Mouse (Mus musculus) urinary bladder, adult 18-20 months (tissue): Measurements from ENCODE around the gene Dip2c.
A peak's percentile ranks its signal among the peaks of the same experiment; 100 is the strongest.

Experiments
- DNase-seq, 2 experiments: peaks; one replicate each; pipeline ENCODE4 v3.0.0; 2022; ENCODE audit warnings: low spot score in 2 of 2, mixed read lengths in 2 of 2

The Dip2c gene

DNA sequence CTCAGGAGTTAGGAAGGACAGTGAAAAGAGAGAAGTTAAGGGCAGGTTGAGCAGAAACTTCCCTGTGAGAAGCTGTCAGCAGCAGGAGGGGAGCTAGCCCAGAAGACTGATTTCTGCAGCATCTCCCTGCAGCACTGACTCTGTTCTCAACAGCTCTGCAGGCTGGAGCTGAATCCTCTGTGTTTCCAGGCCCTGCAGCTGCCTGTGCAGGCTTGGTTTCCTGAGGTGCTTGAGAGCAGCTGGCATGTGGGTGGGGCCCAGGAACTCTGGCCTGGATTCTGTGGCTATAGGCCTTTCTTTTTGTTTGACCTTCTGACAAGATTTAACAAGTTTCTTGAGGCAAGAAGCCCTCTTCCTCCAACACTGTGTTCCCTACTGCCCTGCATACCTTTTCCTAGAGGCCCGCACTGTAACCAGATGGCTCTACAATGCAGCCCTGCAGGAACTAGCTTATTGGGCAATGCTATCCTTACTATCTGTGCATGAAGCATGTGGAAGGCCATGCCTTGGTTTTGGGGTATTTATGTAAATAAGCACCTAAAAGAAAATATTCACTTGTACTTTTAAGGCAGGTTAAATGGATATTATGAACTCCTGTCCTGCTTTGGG, 53.1 kb downstream of the Dip2c start:
- peak; percentile 28 to 62 for DNase-seq

DNA sequence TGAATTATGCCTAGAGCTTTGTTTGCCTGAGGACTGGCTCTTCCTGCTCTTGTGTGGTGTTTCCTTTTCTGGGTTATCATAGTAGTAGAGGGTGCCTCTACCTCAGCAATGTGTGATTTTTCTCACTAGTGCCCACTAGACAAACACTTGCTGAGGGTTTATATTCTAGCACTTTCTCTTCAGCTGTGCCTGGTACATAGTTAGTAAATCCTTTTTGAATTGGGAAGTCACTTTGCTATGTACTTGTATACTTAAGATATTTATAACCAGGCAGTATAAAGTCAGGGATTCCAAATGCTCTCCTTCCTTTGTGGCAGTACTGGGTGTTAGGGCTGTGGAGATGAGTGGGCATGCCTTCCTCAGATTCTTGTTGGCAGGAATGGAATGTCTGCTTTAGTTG, 56.9 kb downstream of the Dip2c start:
- DNase-seq: no peak

DNA sequence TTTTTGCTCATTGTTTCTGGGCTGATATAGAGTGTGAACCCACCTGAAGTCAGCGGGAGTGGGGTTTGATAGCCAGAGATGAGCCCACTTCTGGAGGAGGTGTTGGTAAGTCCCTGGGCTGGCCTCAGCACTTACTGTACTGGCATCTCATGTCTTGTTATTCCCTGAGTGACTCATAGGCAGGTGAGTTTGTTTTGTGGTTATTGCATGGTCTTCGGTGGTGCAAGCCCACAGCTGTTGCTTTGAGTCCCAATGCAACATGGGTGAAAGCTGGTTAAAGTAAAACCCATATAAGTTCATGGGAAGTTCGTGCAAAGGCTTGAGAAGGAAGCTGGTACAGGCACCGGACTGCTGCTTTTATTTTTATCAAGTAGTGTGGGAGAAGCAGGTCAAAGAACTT, 64.0 kb downstream of the Dip2c start:
- DNase-seq: no peak

DNA sequence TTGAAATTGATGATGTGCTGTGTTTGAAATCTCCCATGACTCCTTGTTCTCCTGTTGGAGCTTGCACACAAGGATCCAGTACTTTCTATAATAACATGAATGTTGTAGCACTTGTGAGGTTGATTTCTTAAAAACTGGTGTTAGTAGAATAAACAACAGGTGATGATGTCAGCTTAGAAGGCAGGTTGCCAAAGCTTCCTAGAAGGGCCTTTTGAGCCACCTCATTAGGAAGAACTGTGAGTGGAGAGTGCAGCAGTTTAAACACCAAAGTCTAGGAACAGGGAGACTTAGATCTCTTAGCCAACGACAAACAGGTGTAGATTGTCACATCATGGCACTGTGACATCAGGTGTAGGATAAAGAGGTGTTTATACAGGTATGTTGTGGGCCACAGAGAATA, 66.4 kb downstream of the Dip2c start:
- no peak for DNase-seq

DNA sequence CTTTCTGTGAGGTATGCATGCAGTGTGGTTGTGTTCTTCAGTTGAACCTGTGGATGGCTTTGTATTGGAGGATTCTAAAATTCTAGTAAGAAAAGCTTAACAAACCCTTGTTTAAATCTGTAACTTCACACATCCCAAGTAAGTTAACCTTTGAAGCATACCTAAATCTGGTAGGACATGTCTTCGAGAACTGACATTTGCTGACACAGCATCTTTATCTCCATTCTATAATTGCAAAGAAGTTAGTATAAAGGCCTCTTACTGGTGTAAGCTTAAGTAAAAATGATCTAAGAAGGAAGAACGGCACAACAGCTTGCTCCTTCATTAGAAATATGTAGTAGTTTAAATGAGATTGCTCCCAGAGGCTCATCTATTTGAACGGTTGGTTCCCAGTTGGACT, 71.1 kb downstream of the Dip2c start:
- no peak for DNase-seq

DNA sequence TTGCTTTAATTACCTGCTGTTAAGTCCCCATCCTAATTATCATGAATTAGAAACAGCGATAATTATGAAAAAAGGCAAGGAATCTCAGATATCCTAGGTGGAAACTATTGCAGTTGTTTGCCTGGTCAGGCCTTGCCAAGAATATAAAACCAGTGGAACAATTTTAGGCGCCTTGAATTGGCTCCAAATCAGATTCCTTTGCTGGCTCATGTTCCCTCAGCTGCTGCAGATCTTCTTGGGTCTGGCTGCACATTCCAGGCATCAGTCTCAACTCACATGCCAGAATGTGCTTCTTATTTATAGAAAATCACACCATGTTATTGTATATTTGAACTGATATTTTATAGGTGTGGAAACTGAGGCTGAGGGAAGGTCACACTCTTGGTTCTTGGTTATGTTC, 74.3 kb downstream of the Dip2c start:
- no peak for DNase-seq

DNA sequence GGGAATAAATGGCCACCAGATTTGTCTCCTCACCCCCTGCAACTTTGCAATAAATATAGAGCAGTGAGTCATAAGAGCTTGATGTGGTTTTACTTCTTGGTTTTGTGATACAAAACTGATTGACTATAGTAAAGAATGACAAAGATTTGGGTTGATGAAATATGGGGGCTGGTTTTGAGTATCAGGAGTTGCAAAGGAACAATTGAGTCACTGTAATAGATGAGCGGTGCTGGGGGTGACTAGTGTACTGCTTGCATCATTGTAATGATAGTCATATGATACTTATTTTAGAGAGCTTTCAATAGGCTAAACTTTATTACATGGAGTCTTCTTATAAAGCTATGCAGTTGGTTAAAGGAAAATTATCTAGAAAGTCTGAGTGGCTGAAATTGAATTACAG, 77.6 kb downstream of the Dip2c start:
- no peak for DNase-seq

DNA sequence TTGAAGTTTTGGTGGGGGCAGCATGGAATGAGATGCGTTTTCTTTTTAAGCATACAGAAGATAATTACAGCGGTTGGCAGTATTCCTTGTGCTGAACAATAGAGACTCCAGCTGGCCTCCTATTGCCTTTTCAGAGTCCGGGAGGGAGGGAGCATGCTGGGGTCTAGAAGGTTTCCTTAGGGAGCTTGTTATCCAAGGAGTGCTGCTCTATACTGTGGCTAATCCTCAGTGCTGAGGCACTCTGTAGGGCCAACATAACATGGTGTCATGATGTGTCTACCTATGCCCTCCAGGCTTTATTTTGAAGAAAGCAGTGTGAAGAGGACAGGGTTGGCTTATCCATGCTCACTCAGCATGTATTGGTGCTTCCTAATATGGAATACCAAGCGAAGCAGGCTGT, 79.0 kb downstream of the Dip2c start:
- DNase-seq: no peak

DNA sequence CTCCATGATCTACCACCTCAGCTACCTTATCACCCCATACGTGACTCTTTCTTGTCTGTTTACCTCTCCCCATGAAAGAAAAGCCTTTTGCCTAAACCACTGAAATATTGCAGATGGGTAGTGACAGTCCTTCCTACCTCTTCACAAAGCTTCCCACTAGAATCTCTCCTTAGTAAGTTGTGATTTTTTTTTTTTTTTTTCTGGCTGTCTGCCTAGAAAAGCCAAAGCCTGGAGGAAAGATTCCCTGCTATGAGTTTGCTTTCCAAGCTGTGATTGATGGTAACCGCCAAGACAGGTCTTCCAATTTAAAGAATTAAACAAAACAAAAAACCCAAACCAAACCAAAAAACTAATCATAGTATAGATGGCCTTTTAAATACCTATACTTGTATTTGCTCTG, 85.1 kb downstream of the Dip2c start:
- DNase-seq: no peak

DNA sequence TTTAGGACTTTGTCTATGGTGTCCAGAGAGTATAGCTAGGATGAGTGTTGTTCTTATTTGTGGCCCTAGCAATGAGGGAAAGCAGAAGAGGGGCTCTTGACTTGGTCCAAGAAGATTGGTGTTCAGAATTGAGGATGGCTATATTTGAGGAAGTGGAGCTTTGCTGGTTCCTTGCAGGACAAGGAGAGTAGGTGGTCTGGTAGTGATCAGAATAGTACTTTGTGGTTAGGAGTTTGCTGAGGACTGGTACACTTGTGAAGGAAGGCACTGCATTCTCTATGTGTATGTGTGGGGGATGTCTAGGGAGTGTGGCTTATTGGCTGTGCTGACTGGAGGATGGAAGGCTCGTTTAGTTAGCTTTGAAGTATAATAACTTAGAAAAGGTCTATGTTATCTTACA, 95.1 kb downstream of the Dip2c start:
- DNase-seq: no peak

DNA sequence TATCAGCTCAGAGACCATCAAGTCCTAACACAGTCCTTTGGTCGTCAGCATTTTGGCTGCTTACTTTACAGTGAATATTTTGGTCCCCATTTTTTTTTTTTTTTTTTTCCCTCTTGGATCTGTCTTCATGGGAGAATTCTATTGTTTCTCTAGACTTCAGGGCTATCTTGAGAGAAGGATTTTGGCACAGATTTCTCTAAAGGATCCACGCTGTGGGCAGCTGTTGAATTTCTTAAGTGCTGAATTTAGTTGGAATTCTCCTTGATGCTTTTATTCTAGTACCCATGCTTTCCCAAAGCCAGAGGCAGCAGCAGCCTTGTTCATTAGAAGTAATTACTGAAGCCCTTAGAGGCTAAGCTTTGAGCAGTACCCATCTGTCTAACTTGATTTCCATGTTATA, 100.8 kb downstream of the Dip2c start:
- DNase-seq: no peak

DNA sequence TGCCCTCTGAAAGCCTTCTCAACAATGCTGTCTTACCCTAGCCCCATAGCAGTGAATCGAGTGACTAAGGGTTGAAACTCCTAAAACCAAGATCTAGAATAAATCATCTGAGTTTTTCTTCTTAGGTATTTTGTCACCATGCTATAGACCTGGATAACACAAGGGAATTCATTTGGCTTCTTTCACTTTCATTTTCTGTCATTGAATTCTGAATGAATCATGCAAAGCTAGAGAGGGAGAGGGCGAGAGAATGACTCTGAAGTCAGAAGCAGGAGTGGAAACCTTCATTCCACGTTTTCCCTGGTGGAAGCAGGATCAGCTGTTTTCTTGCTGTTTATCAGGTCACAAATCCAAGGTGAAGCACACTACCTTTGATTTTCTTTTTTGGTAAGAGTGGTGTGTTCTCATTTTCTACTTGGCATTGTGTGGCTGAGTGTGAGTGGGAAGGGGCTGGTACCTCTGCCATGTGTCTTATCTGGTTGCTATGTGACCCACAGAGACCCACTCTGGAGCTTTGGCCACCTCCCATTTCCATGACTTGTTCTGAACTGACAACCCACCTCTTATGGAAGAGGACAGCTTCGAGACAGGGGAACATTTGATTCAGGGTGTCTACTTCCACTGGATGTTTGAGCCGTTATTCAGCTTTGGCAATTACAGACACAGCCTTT, 104.5 kb downstream of the Dip2c start:
- DNase-seq: no peak

DNA sequence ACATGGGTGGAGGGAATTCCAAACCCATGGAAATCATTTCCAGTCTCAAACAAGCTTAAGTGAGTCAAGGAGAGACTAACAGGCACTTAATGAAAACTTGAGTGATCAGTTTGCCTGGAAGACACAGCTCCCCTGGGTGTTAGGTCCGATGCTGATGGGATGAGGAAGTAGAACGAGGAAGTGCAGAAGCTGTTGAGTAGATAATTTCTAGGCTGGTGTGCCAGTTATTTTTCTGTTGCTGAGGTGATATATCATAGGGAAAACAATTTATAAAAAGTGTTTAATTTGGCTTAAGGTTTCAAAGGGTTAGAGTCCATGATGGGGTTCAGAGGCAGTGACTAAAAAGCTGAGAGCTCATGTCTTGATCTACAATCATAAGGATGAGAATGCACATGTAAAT, 111.7 kb downstream of the Dip2c start:
- DNase-seq: no peak

DNA sequence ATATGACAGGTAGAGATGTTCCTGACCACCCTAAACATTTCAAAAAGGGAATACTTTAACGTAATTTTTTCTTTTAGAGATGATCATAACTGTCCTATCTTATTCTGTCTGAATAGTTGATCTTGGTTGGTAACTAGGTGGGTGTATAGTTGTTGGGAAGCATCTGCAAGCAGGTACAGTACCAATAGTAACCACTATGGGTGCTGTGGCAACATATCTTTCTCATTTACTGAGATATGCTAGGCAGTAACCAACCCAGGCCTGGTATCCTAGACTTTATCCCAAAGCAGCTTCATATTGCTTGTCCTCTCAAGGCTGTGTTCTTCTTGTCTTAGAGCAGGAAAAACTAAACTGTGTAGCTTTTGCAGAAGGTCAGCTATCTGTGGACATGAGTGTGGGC, 113.0 kb downstream of the Dip2c start:
- DNase-seq: no peak

DNA sequence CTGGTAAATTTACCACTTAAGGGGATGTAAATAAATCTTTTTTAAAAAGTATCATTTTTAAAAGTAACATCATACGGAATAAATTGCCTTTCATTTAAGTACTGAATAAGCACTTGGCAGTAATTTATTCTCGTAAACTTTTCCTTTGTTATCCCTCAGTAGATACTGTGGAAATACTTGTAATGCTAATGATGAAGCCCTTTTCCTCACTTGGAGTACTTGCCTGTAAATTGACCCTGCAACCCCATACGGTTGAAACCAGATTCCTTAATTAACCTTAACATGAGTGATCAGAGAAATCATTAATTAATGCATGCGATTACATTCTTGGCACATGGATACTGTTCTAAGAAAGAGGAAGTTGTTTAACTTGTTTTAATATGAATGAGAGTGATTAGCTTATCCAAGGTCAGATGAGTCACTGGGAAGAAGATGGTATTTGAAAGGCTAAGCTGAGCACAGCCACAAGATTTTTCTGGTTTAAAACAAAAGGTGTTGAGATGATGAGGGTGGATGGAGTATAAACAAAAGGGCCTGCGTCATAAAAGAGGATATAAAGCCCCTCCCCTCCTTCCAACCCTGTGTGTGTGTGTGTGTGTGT, 114.0 kb downstream of the Dip2c start:
- no peak for DNase-seq

DNA sequence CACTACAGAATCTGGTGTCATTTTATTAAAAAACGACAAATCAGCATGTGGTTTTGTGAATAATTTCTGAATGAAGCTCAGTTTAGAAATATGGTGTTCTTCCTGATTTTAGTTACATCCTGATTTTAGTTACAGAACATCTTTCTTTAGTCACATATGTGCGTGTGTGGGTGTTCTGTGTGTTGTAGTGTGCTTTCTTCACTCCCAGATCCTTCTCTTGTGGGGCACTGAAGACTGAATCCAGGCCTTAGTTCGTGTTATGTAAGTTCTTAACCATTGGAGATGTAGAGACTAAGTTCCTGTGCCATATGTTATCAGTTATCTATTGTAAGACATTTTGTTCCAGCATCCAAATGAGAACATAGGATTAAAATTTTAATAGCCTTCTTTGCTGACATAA, 117.1 kb downstream of the Dip2c start:
- DNase-seq: no peak

DNA sequence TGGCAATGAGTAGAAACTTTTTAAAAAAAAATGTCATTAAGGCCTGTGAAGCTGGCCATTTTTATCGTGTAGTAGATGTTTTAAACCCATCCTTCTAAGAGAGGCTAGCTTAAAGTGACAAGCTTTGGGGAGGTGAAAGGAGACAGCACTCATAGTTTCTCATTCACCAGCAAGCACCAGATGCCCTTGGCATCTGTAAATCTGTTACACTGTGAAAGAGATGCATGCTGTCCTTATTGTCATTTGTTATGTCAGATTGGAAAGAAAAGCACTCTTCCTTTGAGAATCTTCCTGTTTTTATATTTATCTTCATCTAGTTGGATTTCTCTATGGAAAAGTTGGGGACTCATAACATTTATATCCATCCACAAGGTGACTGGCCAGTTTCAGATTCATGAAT, 119.0 kb downstream of the Dip2c start:
- DNase-seq: no peak

DNA sequence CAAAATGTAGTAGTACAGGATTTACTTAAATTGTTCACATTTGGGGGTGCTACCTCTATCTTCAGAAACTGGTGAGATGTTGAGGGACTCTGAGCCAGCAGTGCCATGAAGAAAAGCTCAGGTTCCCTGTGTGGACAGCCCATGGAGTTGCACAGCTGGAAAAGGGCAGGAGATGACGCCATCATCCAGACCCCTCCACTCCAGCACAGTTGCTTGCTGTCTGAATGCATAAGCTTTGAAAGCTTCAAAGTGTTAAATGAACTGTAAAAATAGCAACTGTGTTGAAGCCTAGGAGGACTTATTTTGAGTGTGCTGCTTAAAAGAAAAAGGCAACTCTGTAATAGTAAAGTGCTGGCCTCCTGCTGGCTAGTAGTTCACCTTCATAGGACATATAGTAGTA, 122.5 kb downstream of the Dip2c start:
- DNase-seq: no peak

DNA sequence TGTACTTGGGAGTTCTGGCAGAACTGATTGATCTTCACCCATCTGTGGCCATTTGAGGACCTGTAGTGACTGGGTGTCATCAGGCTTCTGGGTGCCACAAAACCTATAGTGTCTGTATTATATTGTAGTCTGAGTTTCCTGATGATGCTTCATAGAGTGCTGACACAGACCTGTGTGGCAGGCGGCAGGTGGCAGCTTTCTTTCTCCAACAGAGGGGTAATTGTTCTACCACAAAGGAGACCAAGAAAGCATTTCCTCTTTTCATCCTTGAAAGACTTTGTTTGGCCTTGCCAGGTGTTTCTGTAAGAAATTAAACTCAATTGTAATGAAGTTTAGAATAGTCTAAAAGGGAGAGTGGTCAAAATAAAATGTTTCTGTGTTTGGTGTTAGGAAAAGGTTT, 129.1 kb downstream of the Dip2c start:
- no peak for DNase-seq

DNA sequence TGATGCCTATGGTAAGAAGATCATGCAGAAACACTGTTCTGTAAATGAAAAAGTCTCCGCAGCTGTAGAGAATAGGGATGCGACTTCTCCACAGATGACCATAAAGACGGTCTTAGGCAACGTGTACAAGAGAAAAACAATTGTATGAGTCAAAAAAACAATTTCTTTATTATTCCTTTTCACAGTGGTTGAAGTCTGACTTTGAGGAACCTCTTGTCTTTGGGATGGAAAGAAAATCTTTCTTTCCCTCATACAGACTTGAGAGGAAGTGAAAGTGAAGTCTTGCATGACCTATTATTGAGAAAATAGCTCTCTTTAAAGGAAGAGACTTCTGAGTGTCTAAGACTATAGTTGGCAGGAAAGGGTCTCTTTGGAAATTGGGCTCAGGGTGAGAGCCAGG, 132.7 kb downstream of the Dip2c start:
- DNase-seq: no peak

DNA sequence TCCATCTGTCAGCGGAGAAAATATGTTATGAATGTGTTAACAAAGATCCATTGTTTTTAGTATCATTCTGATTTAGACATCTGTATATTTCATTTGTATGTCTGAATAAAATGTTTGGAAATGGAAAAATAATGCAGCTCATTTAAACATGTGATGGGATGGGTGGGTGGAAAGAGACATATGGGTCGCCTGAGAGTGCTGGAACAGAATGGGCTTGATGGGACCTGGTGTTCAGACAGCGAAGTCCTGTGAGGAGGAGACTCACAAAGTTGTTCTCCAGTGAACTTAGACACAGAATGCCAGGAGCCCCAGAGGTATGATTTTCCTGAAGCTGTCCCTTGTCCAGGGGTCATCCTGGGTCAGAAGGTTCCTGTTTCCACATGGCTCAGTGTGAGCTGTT, 142.1 kb downstream of the Dip2c start:
- no peak for DNase-seq

DNA sequence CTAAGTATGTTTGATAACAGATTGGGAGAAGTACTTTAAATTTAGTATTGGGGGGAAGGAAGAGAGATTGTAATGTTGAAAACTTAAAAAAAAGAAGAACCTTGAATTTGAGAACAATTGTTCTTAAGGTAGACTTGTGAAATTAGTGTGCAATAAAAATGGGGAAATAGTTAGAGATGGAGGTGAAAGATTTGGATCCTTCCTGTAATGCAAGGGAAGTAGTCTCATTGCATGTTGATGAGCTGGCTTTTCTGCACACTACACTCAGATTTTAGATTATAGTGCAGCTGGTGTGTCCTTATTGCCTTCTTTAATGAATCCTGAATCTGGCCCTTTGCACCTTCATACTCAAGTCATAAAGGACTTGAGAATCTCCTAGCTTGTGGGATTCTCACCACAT, 142.9 kb downstream of the Dip2c start:
- DNase-seq: no peak

DNA sequence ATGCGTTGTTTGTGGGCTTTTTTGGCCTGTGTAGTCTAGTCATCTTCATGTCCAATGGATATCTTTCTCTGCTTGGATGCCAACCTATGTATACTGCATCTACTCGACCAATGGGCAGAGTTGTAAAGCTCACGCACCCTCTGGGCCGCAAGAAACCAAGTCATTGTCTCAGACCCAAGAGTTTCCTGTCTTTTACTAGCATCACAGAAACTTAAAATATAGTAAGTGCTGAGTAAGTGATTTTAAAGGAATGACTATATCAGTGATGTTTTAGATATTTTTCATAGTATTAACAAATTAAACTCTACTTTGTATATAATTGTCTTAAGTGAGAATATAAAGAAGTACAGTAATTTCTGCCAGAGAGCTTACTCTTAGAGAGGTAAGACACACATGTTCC, 145.6 kb downstream of the Dip2c start:
- no peak for DNase-seq

DNA sequence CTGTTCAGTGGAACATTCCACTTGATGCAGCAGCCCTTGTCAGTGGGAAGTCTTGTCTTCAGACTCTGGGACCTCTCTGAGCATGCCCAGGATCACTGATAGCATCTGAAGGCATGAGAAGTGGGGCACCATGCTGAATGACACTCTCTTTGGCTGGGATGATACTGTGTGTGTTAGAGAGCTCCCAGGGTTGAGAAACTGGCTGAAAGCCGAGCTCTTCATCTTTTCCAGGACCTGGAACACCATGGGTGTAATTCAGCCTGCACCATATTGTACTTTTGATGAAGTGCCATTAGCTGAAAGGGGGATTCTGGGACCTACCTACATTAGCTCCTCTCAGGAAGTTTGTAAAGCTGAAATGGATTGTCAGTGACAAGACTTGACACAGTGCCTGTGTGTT, 146.5 kb downstream of the Dip2c start:
- DNase-seq: no peak
